Mouse (Mus musculus): ENCODE data around the gene Nrgn.

The Nrgn gene

DNA sequence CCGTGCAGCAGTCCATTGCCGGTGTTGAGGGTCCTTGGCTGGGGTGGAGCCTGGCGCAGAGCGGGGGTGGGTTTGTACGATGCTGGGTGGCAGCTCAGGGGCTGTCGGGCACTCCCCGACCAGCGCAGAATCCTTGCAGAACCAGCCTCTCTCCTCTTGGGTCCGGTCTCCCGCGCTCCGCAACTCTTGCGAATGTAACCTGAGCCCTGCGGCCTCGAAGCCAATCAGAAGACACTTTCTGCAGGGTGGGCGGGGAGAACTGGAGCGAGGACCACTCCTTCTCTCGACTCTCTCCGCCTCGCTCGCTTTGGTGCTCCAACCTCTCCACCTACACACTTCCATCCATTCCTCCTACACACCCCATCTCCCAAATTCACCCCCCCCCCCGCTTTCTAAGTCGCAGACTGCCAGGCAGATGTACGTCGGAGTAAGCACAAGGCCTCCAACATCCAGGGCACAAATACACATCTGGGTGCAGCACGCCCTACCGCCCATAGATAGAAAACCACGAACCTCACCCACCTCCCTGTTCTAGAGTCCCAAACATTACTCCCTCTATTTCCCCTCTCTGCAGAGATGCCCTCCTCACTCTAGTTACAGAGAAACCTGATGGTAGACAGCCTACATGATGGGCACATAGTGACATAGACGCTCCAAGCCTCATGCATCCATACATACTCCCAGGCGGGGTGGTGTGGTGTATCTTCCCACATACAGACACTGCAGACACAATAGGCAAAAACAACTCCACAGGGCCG is at the start of gene Nrgn:
Nrgn (minus strand) TSS at position 369 of the 758 bp plus-strand sequence.
- peak; percentile 83 for DNase-seq (ENCODE audit: low read depth)

DNA sequence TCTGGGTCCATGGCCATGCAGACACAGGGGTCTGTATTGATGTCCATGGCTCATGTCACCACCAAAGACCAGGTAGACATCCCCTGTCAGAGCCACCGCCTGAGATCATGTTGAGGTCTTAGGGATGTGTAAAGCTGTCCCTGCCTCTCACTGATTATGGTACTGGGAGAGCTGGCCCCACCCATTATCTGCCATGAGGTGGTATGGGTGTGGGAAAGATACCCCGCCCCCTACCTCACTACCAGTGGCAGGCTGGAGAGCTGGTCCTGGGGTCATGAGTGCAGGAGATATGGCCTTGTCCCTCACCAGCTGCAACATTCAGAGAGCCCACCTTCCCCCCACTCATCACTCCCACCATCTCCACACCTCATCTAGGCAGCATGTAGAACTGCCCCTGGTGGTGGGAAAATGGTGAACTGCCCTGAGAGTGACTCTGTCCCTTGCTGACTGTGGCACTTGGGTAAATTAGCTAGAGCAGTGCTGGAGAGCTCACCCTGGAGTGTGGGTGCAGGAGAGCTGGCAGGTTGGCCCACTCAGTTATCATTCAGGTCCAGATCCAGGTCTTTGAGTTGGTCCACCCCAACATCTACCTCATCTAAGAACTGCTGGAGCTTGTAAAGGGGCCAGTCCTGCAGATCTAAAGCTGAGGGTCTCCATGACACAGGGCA is 48.0 kb upstream of the Nrgn start:
- DNase-seq (ENCODE audit: low read depth), result no peak

DNA sequence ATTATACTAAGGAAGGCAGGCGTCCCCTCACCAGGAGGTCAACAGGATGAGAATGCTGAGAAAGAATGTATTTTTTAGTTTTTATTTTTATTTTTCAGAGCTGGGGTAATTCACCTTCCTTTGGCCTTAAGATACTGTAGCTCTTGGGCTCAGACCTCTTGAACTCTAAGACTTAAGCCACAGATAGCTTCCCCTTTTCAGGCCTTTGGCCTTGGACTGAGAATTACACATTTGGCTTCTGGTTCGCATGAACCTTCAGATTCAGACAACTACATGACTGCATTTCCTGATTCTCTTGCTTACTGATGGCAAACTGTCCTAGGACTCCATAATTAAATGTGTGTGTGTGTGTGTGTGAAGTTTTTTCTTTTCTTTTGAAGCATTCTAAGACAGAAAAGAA is 45.9 kb upstream of the Nrgn start:
- no peak for DNase-seq (ENCODE audit: low read depth)

DNA sequence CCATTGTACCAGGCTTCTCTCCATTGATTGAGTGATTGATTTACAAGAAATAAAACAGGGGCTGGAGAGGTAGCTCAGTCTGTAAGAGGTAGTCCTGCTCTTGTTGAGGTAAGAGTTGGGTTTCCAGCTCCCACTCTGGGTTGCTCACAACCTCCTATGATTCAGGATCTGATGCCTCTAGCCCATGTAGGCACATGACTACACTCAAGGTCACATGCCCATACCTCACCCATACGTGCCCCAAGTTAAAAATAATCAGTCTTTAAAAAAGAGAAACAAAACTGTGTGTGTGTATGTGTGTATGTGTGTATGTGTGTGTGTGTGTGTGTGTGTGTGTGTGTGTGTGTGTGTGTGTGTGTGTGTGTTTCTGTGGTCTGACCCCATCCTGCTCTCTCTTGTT is 42.9 kb upstream of the Nrgn start:
- no peak for DNase-seq (ENCODE audit: low read depth)

DNA sequence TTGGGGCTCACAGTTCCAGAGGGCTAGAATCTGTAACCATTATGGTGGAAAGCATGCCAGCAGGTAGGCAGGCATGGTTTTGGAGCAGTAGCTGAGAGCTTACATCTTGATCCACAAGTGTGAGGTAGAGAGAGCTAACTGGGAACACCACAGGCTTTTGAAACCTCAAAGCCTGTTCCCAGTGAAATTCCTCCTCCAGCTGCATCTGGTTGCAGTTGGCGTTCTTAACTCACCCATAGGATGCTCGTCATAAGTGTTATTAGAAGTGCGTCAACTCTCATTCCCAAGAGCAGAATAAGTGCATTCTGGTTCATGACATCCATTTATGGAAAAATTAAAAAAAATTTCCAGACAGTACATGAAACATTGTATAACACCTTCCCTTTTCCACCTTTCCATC is 41.0 kb upstream of the Nrgn start:
- no peak for DNase-seq (ENCODE audit: low read depth)

DNA sequence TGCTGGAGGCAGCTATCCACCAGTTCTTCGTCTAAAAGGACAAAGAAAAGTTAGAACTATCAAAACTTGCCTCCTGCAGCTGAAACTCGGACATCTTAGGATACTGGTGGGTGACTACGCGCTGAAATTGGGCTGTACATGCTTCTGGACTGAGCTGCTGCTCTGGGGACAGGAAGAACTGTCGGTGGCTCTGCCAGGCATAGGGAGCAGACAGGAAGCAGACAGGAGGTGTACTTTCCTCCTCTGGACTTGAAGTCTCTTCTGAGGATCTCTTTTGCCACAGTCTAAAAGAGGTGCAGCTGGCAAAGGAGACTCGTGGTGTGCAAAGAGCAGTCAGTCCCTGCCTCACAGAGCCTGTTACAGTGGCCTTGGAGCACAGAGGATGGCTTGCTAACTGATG is 39.9 kb upstream of the Nrgn start:
- DNase-seq (ENCODE audit: low read depth), result no peak

DNA sequence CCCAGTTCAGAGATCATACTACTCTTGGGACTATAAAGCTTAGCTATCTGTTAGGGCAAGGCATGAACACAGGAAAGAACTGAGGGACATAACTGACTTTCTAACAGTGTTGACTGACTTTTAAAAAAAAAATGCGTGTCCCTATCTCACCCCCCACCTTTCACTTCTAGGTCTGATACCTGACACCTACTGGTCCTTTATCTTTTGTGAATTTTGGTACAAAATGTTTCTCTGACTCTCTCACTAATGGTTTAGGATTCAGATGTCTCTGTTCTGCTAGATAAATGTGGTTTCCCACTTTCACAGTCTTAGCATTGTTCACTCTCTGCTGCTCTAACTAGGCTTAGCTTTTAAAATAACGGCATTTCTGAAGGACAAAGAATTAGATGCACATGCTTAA is 39.3 kb upstream of the Nrgn start:
- DNase-seq (ENCODE audit: low read depth), result no peak

DNA sequence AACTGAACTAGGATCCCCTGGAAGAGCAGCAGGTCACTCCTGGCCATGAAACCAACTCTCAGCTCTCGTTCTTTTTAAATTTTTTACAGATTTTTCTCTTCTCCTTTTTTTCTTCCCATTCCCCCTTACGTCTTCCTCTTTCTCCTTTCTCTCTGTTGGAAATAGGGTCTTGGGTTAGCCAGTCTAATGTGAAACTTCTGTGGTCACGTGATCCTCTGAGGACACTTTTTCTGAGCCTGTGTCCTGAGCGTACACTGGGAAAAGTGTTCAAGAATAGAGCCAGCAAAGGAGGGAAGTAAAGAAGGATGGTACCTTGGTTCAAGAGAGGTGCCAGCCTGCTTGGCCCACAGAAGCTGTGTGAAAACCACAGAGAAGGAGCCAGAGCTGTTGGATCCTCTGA is 37.7 kb upstream of the Nrgn start:
- DNase-seq (ENCODE audit: low read depth), result no peak

DNA sequence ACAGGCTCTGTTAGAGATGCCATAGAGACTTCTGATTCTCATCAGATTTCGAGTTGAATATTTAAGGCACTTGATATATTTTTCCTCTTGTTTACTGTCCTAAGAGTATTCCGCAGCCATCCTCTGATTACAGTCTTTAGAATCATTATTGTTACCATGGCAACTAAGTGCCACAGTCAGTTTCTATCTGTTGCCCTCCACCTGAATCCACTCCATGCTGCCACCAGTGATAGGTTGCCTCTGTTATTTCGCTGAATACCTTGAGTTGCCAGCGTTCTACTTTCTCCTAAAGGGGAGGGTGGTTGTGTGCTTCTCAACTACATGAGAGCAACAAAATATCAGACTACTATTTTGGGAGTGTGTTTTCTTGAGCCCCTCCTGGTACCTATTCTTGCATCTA is 34.0 kb upstream of the Nrgn start:
- no peak for DNase-seq (ENCODE audit: low read depth)

DNA sequence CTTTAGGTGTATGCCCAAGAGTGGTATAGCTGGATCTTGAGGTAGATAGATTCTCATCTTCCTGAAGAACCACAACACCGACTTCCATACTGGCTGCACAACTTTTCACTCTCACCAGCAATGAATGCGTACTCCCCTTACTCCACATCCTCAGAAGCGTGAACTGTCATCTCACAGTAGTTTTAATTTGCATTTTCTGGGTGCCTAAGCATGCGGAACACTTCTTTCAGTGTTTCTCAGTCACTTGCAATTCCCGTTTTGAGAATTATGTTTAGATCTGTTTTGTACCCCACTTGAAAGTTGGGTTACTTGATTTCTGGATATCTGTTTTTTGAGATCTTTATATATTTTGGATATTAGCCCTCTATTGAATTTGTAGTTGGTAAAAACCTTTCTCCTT is 30.9 kb upstream of the Nrgn start:
- DNase-seq (ENCODE audit: low read depth), result no peak

DNA sequence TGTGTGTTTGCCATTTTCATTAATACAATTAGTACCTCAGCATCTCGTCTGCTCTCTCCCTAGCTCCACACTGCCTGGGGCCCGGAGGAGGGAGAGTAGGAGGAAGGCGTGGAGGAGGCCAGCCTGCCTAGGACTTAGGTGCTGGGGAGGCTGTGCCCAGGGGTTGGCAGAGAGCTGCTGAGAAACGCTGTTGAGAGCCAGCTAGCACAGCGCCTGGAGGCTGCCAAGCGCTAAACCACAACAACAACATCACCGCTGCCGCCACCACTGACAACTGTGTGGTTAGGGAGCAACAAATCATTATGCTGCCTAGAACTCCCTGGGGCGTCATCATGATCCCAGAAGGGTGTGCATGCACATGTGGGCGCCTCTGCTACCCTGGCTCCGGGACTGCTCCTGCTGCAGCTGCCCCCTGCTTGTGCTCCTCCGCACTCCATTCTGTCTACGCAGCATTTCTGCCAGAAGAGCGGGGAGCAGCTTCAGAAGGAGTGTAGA is 23.8 kb upstream of the Nrgn start:
- DNase-seq (ENCODE audit: low read depth), result no peak

DNA sequence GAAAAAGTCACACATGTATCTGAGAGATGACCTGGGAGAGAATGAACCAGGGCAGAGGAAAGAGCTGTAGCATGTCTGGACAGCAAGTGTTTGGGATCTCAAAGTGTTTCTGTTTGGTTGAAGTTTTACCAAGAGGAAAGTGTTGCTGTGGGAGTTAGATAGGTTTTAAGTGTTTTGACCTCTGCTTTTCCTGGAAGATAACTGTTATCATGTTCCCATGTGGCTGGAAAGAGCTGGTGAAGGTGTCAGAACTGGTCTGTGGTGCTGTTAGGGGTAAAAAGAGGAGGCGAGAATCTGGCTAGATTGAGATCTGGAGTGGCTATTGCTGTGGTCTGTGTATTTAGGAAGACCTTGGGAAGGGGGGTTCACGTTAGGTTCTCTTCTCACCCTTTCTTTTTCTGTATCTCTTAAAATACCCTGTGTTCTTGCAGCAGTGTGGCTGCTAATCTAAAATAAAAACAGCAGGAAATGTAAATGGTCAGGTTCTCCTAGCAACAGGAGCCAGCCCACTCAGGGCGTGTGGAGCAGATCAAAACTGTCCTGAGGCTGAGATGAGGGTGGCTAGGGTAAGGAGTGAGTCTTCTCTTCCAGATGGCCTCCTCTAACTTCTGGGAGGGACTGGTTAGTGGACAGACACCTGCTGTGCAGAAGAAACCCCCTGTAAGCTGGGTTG is 19.6 kb upstream of the Nrgn start:
- DNase-seq (ENCODE audit: low read depth), result no peak

DNA sequence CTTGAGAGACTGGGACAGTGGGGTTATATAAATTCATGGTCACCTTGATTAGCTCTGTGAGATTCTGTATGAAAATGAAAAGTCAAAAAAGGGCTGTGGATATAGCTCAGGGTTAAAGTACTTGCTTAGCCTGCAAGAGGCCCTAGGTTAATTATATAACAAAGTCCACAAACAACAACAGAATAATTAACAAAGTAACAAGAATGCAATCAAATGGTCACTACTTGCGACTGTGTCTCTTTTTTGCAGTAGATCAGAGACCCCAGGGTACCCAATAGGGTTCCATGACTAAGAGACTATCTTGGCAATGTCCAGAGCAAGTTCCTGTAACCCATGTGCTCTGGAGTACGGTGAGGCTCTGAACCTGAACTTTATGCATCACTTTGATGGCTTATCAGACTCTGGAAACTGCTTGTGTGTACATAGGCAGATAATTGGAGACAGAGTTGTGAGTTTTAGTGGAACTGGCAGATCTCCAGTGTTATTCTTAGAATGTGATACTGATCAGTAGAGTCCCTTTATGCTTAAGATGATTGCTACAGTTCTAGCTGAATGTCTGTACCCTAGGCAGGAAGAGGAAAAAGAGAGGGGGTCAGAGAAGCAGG is 16.6 kb upstream of the Nrgn start:
- no peak for DNase-seq (ENCODE audit: low read depth)

DNA sequence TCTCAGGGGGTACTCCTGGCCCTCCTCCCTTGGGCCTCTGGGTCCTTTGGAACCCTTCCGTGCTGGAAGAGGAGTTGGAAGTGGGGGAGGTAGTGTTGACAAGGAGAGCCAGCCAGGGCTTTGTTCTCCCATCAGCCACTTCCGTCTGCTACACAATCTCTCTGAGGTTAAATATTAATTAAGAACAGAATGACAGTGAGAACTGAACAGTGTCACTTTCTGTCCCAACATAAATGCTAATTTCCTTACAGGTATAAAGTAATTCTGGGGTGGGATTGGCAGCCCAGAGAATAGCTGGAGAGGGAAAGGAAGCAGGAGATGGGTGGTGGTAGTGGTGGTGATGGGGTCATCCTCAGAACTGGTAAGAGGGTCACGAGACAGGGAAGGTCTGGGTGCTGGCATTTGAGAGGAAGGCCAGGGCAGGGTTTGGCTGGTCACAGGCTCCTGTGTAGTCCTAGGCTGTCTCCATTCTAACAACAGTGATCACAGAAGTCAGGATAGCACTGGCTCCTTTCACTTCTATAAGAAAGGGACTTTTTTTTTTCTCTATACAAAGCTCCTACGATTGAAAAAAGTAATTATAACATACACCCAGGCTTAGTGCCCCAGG is 16.0 kb upstream of the Nrgn start:
- no peak for DNase-seq (ENCODE audit: low read depth)

DNA sequence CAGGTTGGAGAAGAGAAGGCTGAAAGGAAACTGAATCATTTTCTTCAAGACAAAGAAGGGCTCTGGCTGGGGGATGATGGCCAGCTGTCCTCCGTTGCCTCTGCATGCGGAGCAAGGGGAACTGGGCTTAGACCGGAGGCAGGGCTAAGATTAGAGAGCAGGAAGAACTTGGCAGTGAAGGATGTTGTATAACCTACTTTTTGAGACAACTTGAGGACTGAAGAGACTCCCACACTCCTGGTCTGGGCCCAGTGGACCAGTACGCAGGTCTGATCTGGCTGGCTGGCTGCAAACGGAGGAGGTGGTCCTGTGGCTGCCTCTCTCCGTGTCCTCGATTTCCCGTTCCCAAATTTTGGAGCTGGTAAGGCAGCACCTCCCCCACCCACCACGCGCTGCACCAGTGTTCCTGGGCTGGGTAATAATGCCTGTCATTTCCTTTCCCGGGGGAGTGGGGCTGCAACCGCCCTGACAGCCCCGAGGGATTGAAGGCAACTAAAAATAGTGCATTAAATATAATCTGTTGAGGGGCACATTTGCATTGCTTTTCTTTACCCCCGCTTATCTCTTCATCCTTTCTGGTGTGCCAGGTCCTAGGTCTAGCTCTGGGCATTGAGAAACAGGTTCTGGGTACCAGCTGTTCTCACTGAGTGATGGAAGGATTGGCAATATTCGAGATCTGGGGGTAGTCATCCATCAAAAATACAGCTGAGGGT is 15.3 kb upstream of the Nrgn start:
- no peak for DNase-seq (ENCODE audit: low read depth)

DNA sequence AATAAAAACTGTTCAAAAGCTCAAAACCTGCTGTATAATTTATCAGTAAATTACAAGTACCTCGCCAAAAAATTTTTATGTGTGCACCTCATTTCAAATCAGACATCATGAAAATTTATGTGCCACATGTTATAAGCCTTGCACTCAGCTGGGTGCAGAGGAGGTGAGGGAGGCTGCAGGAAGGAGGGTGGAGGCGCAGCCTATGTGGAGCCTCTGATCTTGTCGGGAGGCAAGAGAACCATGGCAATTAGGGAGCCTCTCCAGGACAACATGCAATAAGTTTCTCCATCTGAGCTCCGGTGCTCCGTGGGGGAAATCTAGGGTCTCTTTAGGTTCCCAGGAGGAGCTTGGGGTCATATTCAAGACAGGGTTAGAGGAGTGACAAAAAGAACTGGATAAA is 14.8 kb upstream of the Nrgn start:
- DNase-seq (ENCODE audit: low read depth), result no peak

DNA sequence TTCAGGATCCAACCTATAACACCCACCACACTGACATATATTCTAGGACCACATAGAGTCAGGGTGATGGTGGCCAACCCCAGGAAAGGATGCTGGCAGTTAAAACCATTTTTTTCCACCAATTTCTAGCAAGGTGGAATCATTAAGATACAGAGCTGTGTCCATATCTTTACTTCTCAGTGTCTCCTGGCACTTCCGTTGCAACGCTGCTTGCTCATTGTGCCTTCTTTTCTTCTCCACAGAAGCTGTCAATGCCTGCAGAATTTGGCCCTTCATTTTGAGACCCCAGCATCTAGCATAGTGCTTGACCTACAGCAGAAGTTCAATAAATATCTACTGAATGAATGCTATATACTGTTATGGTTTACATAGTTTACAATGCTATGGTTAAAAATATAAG is 14.3 kb upstream of the Nrgn start:
- no peak for DNase-seq (ENCODE audit: low read depth)

DNA sequence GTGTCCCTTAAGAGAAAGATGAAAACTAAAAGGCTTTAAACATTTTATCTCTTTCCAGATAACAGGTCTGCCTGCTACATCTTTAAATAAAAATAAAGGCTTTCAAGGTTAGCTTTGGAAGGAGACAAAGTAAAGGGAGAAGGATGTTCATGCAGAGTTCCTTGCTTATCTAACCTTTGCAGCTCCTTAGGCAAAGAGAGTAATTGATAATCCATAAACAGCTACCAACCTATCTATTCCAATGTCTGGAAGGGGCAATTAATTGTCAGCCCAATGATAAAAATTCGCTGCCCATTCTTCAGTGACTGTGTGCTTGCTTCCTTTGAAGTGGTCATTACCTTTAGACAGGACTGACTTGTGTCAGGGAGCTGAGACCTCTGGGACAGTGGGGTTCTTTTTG is 11.1 kb upstream of the Nrgn start:
- DNase-seq (ENCODE audit: low read depth), result no peak

DNA sequence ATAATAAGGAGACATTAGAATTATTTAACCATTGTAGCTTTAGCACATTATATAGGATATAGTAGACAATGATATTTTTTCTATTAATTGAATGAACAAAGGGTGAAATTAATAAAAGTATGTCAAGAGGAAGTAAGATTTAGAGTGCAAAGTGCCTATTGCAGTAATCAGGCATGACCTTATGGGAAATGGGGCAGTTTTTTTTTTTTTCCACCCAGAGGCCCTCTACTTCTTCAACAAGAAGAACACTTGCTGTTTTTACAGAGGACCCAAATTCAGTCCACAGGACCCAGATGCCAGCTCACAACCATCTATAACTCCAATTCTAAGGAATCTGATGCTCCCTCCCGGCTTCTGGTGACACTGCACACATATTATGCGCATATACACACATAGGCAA is 7.9 kb upstream of the Nrgn start:
- DNase-seq (ENCODE audit: low read depth), result no peak

DNA sequence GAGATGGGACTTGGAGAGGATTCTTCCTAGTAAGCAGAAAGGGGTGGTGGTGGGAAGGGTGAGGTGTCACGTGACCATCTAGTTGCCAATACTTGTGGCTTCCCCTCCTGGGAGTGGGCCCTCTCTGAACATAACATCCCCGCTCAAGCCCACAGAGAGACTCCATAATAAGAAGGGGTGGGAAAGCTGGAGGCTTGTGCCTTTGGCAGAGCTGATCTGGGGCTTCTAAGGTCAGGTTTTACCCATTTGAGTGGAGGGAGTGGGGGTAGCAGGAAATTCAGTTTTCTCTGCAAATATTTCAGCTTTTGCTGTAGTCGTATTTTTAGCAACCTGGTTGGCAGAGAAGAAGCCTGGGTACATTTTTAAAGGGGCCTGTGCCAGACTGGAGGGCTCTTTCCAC is 3.7 kb upstream of the Nrgn start:
- no peak for DNase-seq (ENCODE audit: low read depth)

DNA sequence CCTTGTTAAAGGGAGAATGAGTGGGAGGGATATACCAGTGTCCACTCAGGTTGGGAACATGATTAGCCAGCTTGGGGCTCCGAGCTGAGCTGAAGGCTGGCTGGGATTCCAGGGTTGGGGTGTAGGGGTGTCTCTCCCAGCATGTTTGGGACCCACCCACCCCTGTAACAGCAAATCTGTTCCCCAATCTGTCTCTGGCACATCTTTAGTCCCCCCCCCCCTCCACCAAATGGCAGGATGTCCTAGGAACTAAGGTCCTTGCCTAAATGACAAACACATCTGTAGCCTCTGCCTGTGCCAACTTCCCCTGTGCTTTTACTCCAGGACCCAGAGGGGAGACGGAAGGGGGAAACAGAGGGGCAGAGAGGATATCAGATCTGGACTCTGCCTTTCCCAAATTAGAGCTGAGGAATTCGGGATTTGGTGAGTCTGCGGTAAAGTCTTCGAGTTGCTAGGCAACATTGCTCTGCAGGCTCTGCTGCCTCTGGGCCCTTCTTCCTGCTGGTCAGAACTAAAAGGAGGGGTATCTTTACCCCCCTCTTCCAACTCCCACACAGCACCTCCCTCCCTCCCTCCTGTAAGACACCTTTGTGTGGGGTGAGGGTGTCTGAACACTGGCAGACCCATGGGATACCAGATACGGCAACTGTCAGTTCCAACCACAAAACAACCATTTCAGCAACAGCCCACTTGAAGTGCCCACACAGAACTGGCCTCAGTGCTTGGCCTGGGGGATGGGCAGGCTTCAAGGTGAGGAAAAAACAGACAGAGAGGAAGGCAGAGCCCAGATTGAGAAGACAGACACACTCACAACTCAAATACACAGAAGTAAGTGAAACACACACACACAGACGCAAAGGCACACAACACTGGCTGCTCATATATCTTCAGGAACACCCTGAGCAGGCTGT is 2.4 kb upstream of the Nrgn start, which contains the start of gene Siae:
Siae (plus strand) TSS at position 861 of the 911 bp plus-strand sequence.
- no peak for DNase-seq (ENCODE audit: low read depth)
